Mouse (Mus musculus) midbrain, embryonic 12.5 days (tissue): ENCODE results near the gene Itga9. TPM values are rescaled to one million over a fixed set of nuclear protein-coding genes. Genes with fewer than 3 reads are reported as not detected.

Source experiments
- ATAC-seq: fragments of 200-750 bp; cut with Nextera tagmentation; 2 replicates; pipeline ENCODE4 v1.8.0; 2017; ENCODE audit warnings: low read depth, moderate TSS enrichment, moderate library complexity; ENCODE audit not compliant: low FRiP score
- H3K27ac ChIP-seq: fragments of 300-500 bp; sonication (generic); replicated peaks from 2 replicates; pipeline ENCODE4 v1.5.1; 2016; ENCODE audit warnings: mild to moderate bottlenecking
- H3K27me3 ChIP-seq: fragments of 300-500 bp; sonication (generic); 2 replicates; pipeline ENCODE4 v1.6.1; 2016; ENCODE audit warnings: mild to moderate bottlenecking
- H3K36me3 ChIP-seq: fragments of 300-500 bp; sonication (generic); 2 replicates; pipeline ENCODE4 v1.6.1; 2016
- H3K4me1 ChIP-seq: fragments of 300-500 bp; sonication (generic); 2 replicates; pipeline ENCODE4 v1.6.1; 2016
- H3K4me2 ChIP-seq: fragments of 300-500 bp; sonication (generic); replicated peaks from 2 replicates; pipeline ENCODE4 v1.6.1; 2016; ENCODE audit warnings: mild to moderate bottlenecking, moderate library complexity
- H3K4me3 ChIP-seq: fragments of 300-500 bp; sonication (generic); 2 replicates; pipeline ENCODE4 v1.5.1; 2016; ENCODE audit warnings: mild to moderate bottlenecking
- H3K9ac ChIP-seq: fragments of 300-500 bp; sonication (generic); replicated peaks from 2 replicates; pipeline ENCODE4 v1.6.1; 2016; ENCODE audit warnings: mild to moderate bottlenecking, moderate library complexity
- H3K9me3 ChIP-seq: fragments of 300-500 bp; sonication (generic); 2 replicates; pipeline ENCODE4 v1.6.1; 2016; ENCODE audit warnings: mild to moderate bottlenecking
- WGBS: fragments of 180-500 bp; shearing (Covaris S2); methylation state at CpG from one replicate; pipeline ENCODE4 v1.1.7; 2016; 5-methylcytosine and 5-hydroxymethylcytosine counted together
- polyA plus RNA-seq: library from polyadenylated mRNA; unstranded; fragments of >200 nt; fragmentation: Nextera tagmentation; extraction: Ambion mirVana; gene quantifications from 2 replicates; pipeline ENCODE4 v1.2.1, GENCODE M21; 2016

The Itga9 gene
- polyA plus RNA-seq, 1 experiment from 2014 or later: 10.6 TPM

DNA sequence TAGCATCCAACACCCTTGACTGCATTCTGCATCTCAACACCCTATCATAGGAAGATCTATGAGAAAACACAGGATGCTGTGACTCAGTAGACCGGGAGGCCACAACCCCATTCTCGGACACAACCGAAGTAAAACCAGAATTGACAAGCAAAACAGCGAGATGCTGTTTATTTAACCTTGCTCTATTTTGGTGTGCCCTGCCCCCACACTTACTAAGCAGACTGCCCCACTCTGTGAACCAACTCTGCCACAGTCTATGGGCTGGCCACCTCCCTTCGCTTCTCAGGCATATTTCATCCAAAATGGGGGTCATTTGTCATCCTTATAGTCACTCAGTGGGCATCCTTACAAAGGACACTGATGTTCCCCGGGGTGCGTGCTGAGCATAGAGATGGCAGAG, 160.5 kb downstream of the Itga9 start:
- no peak overlapping the region for H3K9ac ChIP-seq
- WGBS: 79% methylated on average over 7 of the region's 7 CpGs
- no peak overlapping the region for H3K4me2 ChIP-seq
- no peak for ATAC-seq
- no peaks in the 10 kb centered on the region for H3K9me3 ChIP-seq
- H3K4me3 ChIP-seq: no peak overlapping the region
- H3K36me3 ChIP-seq: no peaks in the 10 kb centered on the region
- peaks cover 10% of the 10 kb centered on the region for H3K4me1 ChIP-seq
- no peak overlapping the region for H3K27ac ChIP-seq
- H3K27me3 ChIP-seq: no peaks in the 10 kb centered on the region

GRCm38 (mm10) chr9:118768596-118768995, 162.1 kb downstream of the Itga9 start:
- no peak overlapping the region for H3K4me3 ChIP-seq

DNA sequence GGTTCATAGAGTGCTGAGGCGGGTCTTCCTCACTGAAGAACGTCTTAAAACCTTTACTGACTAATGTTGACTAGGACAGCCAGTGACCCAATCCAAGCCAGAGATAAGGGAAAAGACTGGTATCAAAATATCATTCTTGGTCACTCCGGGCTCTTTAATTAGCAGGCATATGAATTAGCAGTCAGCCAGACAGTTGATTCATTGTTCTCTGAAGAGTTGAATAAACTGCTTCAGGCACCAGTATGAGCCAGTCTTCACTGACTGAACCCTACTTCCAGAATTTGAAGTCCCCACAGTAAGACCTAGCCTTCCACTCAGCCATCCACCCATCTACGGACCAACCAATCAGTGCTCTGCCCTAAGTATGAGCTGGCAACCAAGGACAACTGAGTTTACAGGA, 163.9 kb downstream of the Itga9 start:
- Histone ChIP-seq H3K4me1 (peaks cover 4% of the 10 kb centered on the region; the same call in 1 of the 2 replicates), H3K4me2 (no peak overlapping the region), H3K27me3 (no peaks in the 10 kb centered on the region), H3K9me3 (no peaks in the 10 kb centered on the region), H3K27ac (no peak overlapping the region), H3K36me3 (no peaks in the 10 kb centered on the region), H3K9ac (no peak overlapping the region), H3K4me3 (no peak overlapping the region)
- ATAC-seq: no peak
- WGBS: 86% methylated on average over 4 of the region's 4 CpGs

More at GRCm38 (mm10) chr9:118768596-118768995, 162.1 kb downstream of the Itga9 start:
- H3K27me3 ChIP-seq: no peaks in the 10 kb centered on the region
- no peaks in the 10 kb centered on the region for H3K36me3 ChIP-seq
- ATAC-seq: no peak
- no peak overlapping the region for H3K27ac ChIP-seq
- H3K9ac ChIP-seq: no peak overlapping the region
- peaks cover 4% of the 10 kb centered on the region; the same call in 1 of the 2 replicates for H3K4me1 ChIP-seq
- no peaks in the 10 kb centered on the region for H3K9me3 ChIP-seq
- no peak overlapping the region for H3K4me2 ChIP-seq
- 31% methylated on average over 4 of the region's 4 CpGs for WGBS

GRCm38 (mm10) chr9:118774676-118775075, 168.2 kb downstream of the Itga9 start:
- Histone ChIP-seq H3K36me3 (no peaks in the 10 kb centered on the region), H3K4me3 (no peak overlapping the region), H3K27me3 (no peaks in the 10 kb centered on the region), H3K4me1 (no peaks in the 10 kb centered on the region), H3K9ac (no peak overlapping the region), H3K9me3 (no peaks in the 10 kb centered on the region), H3K4me2 (no peak overlapping the region), H3K27ac (no peak overlapping the region)
- no peak for ATAC-seq
- WGBS: 85% methylated on average over 6 of the region's 6 CpGs

- H3K27me3 ChIP-seq: no peaks in the 10 kb centered on the region
- no peak overlapping the region for H3K9ac ChIP-seq
- whole genome bisulfite sequencing: 77% methylated on average over 2 of the region's 2 CpGs
- no peaks in the 10 kb centered on the region for H3K9me3 ChIP-seq
- no peak overlapping the region for H3K4me3 ChIP-seq
- no peaks in the 10 kb centered on the region for H3K36me3 ChIP-seq
- H3K4me1 ChIP-seq: no peaks in the 10 kb centered on the region
- no peak overlapping the region for H3K4me2 ChIP-seq
- no peak overlapping the region for H3K27ac ChIP-seq
- ATAC-seq: no peak
These were observed 170.5 kb downstream of the Itga9 start for GRCm38 (mm10) chr9:118776880-118777438.

- no peak overlapping the region for H3K9ac ChIP-seq
- no peak overlapping the region for H3K27ac ChIP-seq
- 79% methylated on average over 2 of the region's 2 CpGs for whole genome bisulfite sequencing
- H3K27me3 ChIP-seq: no peaks in the 10 kb centered on the region
- ATAC-seq: no peak
- no peaks in the 10 kb centered on the region for H3K9me3 ChIP-seq
- no peaks in the 10 kb centered on the region for H3K36me3 ChIP-seq
- H3K4me3 ChIP-seq: no peak overlapping the region
- no peaks in the 10 kb centered on the region for H3K4me1 ChIP-seq
- H3K4me2 ChIP-seq: no peak overlapping the region
These were observed 172.1 kb downstream of the Itga9 start for GRCm38 (mm10) chr9:118778596-118778995.

- Histone ChIP-seq H3K4me1 (peaks cover 4% of the 10 kb centered on the region; the same call in 1 of the 2 replicates), H3K36me3 (no peaks in the 10 kb centered on the region), H3K27ac (no peak overlapping the region), H3K4me3 (no peak overlapping the region), H3K27me3 (no peaks in the 10 kb centered on the region), H3K9ac (no peak overlapping the region), H3K4me2 (no peak overlapping the region), H3K9me3 (no peaks in the 10 kb centered on the region)
- ATAC-seq: no peak
- 50% methylated on average over 4 of the region's 4 CpGs for WGBS
These were observed 178.1 kb downstream of the Itga9 start for GRCm38 (mm10) chr9:118784621-118785020.

GRCm38 (mm10) chr9:118785816-118786215, 179.3 kb downstream of the Itga9 start:
- 80% methylated on average over 6 of the region's 6 CpGs for WGBS
- H3K9ac ChIP-seq: no peak overlapping the region
- H3K9me3 ChIP-seq: no peaks in the 10 kb centered on the region
- H3K27me3 ChIP-seq: no peaks in the 10 kb centered on the region
- no peak overlapping the region for H3K27ac ChIP-seq
- H3K4me3 ChIP-seq: no peak overlapping the region
- no peak for ATAC-seq
- no peaks in the 10 kb centered on the region for H3K36me3 ChIP-seq
- H3K4me2 ChIP-seq: no peak overlapping the region
- peaks cover 4% of the 10 kb centered on the region; the same call in 1 of the 2 replicates for H3K4me1 ChIP-seq

- H3K9ac ChIP-seq: no peak overlapping the region
- peaks cover 13% of the 10 kb centered on the region for H3K4me1 ChIP-seq
- WGBS: 63% methylated on average over 10 of the region's 10 CpGs
- H3K36me3 ChIP-seq: no peaks in the 10 kb centered on the region
- H3K27ac ChIP-seq: no peak overlapping the region
- H3K9me3 ChIP-seq: no peaks in the 10 kb centered on the region
- ATAC-seq: no peak
- H3K4me3 ChIP-seq: no peak overlapping the region
- H3K4me2 ChIP-seq: no peak overlapping the region
- no peaks in the 10 kb centered on the region for H3K27me3 ChIP-seq
These were observed 182.4 kb downstream of the Itga9 start for GRCm38 (mm10) chr9:118788869-118789281.

GRCm38 (mm10) chr9:118791231-118791630, 184.7 kb downstream of the Itga9 start:
- no peak overlapping the region for H3K4me3 ChIP-seq
- H3K27me3 ChIP-seq: no peaks in the 10 kb centered on the region
- H3K4me2 ChIP-seq: no peak overlapping the region
- 62% methylated on average over 3 of the region's 3 CpGs for WGBS
- ATAC-seq: no peak
- peaks cover 14% of the 10 kb centered on the region; the same call in 1 of the 2 replicates for H3K4me1 ChIP-seq
- H3K27ac ChIP-seq: no peak overlapping the region
- no peaks in the 10 kb centered on the region for H3K36me3 ChIP-seq
- H3K9ac ChIP-seq: no peak overlapping the region
- no peaks in the 10 kb centered on the region for H3K9me3 ChIP-seq

GRCm38 (mm10) chr9:118793151-118793785, 186.8 kb downstream of the Itga9 start:
- no peak overlapping the region for H3K27ac ChIP-seq
- H3K4me3 ChIP-seq: no peak overlapping the region
- no peak overlapping the region for H3K4me2 ChIP-seq
- no peaks in the 10 kb centered on the region for H3K9me3 ChIP-seq
- no peak overlapping the region for H3K9ac ChIP-seq
- no peak for ATAC-seq
- peaks cover 14% of the 10 kb centered on the region; the same call in 1 of the 2 replicates for H3K4me1 ChIP-seq
- no peaks in the 10 kb centered on the region for H3K27me3 ChIP-seq
- no peaks in the 10 kb centered on the region for H3K36me3 ChIP-seq
- WGBS: 77% methylated on average over 12 of the region's 21 CpGs

DNA sequence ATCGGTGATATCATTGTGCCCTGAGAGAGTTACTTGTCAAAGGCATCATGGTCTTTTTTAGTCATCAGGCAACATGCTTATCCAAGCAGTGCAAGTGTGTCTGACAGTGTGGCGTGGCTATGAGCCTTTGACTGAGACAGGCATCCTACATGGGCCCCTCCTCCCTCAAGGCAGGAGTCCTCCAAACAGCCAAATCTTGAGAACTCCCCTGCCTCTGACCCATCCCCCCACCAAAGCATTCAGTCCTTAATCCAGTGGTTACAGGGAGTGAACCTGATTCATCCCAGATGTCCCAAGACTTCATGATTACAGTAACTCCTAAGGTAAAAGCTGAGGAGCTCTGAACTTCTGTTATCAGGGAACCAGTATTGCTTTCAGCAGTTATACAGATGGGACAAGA, 188.2 kb downstream of the Itga9 start:
- H3K4me2 ChIP-seq: no peak overlapping the region
- H3K36me3 ChIP-seq: no peaks in the 10 kb centered on the region
- peaks cover 14% of the 10 kb centered on the region; the same call in 1 of the 2 replicates for H3K4me1 ChIP-seq
- no peak overlapping the region for H3K4me3 ChIP-seq
- H3K27ac ChIP-seq: no peak overlapping the region
- no peak for ATAC-seq
- H3K9ac ChIP-seq: no peak overlapping the region
- no peaks in the 10 kb centered on the region for H3K9me3 ChIP-seq
- 50% methylated on average over 2 of the region's 2 CpGs for WGBS
- H3K27me3 ChIP-seq: no peaks in the 10 kb centered on the region
